Mouse (Mus musculus): Measurements from ENCODE around the gene Ccdc107.
A peak's percentile ranks its signal among the peaks of the same experiment; 100 is the strongest.
"Not testable (repeated sequence)": the region's sequence is repeated elsewhere in the genome, so short reads cannot be mapped to it uniquely, and the experiment has no call there.

Gene Ccdc107

DNA sequence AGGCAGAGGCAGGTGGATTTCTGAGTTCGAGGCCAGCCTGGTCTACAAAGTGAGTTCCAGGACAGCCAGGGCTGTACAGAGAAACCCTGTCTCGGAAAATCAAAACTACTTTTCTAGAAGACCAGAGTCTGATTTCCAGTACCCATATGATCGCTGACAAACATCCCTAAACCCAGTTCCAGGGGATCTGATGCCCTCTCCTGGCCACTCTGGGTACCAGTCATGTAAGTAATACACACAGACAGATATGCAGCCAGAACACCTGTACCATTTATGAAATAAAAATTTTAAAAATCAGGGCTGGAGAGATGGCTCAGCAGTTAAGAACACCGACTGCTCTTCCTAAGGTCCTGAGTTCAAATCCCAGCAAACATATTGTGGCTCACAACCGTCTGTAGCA lies 7.0 kb upstream of the Ccdc107 start:
- not testable (repeated sequence) for DNase-seq (ENCODE audit: low spot score)

DNA sequence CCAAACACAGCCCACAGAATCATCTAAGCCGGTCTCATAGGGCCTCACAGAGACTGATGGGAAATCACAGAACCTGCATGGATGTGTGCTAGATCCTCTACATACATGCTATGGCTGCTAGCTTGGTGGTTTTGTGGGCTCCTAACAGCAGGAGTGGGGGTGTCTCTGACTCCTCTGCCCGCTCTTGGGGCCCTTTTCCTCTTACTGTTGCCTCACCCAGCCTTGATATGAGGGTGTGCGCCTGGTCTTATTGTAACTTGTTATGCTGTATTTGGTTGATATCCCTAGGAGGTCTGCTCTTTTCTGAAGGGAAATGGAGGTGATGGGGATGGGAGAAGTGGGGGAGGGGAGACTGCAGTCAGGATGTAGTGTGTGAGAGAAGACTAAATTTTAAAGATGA lies 3.1 kb upstream of the Ccdc107 start:
- DNase-seq (ENCODE audit: low spot score) = no peak

- DNase-seq (ENCODE audit: low spot score) = no peak
Observed at GRCm38 (mm10) chr4:43490801-43491200, 1.9 kb upstream of the Ccdc107 start.

GRCm38 (mm10) chr4:43492101-43492820 lies 439 bp upstream of the Ccdc107 start:
- no peak for DNase-seq (ENCODE audit: low spot score)

DNA sequence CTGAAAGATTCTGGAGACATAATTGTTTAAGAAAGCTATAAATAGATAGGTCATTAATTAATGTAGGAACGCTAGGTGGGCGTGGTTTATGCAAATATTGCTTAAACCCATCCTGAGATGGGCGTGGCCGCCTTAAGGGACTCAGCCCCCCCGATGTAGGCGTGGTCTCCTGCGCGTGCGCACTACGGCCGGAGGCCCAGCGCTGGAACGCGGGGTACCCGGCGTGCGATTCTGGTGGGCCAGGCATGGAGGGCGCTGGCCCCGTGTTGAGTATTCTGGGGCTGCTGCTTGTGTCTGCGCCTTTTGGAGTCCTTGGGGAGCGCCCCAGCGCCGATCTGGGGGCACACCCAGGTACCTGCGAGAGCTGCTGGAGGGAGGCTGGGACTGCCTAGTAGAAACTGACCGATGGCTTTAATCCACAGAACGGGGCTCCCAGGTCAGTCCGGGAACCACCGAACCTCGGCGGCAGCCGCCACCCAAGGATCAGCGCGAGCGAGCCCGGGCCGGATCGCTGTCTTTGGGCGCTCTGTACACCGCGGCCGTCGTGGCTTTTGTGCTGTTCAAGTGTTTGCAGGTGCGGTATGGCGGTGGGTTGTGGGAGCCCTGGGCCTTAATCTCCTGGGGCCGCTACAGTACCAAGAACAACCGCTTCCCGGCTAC lies 616 bp downstream of the Ccdc107 start:
- peak; percentile 98 for DNase-seq (ENCODE audit: low spot score)

DNA sequence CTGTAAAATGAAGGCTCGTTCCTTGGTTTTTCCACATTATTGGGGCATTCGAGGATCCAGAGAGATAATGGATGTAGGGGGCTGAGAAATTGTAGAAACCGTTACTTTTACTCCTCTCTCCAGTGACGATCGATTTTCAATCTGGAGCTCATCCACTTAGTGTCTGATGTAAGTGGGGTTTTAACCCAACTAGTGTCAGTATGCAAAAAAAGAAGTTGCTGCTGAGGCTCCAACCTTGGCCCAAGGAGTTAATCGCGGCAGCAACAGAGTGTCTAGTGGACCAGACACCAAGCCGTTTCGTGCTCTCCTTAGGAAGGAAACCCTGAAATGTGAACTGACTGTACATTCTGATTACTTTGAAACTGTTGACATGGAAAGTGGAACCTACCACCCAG lies 1.1 kb downstream of the Ccdc107 start:
- DNase-seq (ENCODE audit: low spot score) = no peak

DNA sequence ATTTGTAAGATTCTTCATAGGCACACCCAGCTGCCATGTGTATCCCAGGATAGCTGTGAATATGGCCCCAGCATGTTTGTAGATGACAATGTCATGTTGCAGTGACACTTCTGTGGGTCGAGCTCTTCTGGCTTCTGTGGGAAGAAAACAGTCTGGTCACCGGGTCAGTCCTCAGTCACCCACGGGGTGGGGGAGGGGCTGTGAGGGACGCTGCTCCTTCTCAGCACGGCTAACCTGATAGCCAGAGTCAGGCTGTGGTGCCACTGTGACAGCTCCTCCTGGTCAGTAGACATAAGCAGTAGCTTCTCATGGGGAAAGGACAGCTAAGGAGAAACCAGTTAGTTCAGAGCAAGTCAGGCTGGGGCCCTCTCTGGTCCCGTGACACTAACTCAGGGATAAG lies 3.9 kb downstream of the Ccdc107 start:
- DNase-seq (ENCODE audit: low spot score) = no peak

DNA sequence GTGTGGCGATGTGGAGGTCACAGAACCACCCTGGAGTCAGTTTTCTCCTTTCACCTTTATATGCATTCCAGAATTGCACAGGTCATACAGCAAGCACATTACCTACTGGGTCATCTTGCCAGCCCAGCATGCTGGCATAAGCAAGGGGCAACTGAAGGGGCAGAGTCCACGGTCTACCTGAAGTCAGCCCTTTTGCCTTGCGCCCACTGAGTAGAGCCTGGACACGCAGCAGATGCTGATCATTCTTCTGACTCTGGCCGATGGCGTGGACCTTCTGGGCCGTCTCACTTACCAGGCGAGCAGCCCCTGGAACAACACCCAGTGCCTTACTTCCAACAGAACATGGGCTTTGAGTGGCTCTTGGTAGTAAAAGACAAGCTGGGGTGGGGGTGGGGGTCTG lies 4.7 kb downstream of the Ccdc107 start:
- DNase-seq (ENCODE audit: low spot score) = no peak

GRCm38 (mm10) chr4:43497946-43498345 lies 5.2 kb downstream of the Ccdc107 start:
- DNase-seq (ENCODE audit: low spot score) = no peak

DNA sequence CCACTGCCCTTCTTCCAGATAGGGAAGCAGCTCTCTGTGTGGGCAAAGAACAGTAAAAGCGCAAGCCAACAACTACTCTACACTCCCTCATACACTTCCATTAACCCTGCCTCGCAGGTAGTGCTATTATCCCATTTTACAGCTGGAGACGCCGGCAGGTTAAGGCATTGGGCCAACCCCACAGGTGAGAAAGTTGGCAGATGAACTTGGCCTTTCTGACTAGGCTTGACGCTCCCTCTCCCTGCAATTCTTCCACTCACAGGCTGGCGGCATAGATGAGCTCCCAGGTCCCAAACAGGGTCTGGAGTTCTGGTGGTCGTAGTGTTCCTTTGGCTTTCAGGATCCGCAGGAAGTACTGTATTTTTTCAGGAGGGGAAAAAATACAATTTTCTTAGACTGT lies 6.3 kb downstream of the Ccdc107 start:
- DNase-seq (ENCODE audit: low spot score) = no peak

DNA sequence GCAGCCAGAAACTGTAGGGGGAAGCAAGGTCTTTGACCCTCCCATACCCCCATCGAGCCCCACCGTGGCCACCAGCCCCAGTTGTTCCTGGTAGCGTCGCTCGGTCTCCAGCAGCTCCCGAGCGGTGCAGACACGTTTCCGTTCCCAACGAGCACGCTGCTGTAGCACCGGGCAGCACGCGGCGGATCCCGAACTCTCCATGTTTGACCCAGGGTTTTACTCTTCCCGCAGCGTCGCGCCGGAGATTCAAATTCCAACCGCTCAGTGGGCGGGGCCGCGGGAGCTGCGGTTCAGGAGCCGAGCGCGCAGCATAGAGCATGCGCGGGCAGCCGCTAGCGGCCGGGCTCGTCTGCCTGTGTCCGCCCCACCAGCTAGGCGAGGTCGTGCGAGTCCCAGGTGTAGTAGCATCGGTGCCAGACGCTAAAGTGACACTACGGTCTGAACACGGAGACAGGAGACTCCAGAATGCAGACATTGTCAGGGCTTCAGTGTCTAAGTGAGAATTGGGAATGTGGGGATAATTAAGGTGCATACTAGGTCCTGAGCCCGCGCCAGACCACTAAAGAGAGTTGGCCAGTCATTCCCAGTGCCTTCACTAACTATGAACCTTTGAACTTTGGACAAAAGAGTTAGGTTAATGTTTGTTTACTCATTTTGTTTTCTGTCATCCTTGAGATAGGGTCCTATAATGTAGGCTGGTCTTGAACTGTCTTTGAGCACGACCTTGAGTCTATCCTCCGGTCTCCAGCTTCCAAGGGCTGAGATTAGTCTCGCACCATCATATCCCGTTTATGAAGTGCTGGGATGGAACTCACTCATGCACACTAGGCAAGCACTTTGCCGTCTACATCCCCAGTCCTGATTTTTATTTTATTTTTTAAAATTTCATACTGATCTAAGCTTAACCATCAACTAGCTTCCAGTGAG lies 7.0 kb downstream of the Ccdc107 start, which contains the start of gene Arhgef39:
Gene Arhgef39 (minus strand): TSS at position 289 of the 927 bp plus-strand sequence.
- DNase-seq (ENCODE audit: low spot score) = peak; percentile 69

DNA sequence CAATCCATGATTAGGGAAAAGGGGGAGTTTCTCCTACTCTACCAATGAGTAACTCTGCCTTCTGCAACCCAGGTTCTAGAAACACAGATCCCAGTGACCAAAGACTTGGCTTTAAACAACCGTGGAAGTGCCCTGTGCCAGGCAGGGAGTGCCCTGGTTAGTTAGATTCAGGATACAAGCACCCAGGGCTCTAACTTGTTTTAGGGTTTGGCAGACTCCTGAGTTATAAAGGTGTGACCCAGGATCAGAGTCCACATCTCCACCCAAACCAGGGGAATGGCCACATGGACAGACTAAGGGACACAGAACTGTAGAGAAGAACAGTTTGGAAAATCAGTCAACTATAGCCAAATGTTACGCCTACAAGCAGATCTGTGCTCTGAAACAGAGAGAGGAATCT lies 10.3 kb downstream of the Ccdc107 start:
- no peak for DNase-seq (ENCODE audit: low spot score)

- DNase-seq (ENCODE audit: low spot score) = no peak
Observed at GRCm38 (mm10) chr4:43503506-43503905, 10.8 kb downstream of the Ccdc107 start.

- DNase-seq (ENCODE audit: low spot score) = no peak
Observed at GRCm38 (mm10) chr4:43504269-43504668, 11.6 kb downstream of the Ccdc107 start.

GRCm38 (mm10) chr4:43506074-43506473 lies 13.4 kb downstream of the Ccdc107 start:
- no peak for DNase-seq (ENCODE audit: low spot score)

GRCm38 (mm10) chr4:43506536-43507185 lies 14.0 kb downstream of the Ccdc107 start, which contains the start of gene Car9:
Gene Car9, plus strand, starts transcription at chr4:43506966.
- DNase-seq (ENCODE audit: low spot score) = no peak

- no peak for DNase-seq (ENCODE audit: low spot score)
Observed at GRCm38 (mm10) chr4:43507938-43508665, 15.4 kb downstream of the Ccdc107 start.

GRCm38 (mm10) chr4:43508666-43508997 lies 15.9 kb downstream of the Ccdc107 start:
- no peak for DNase-seq (ENCODE audit: low spot score)

- no peak for DNase-seq (ENCODE audit: low spot score)
Observed at GRCm38 (mm10) chr4:43509109-43509508, 16.4 kb downstream of the Ccdc107 start.

GRCm38 (mm10) chr4:43511675-43512454 lies 19.2 kb downstream of the Ccdc107 start:
- no peak for DNase-seq (ENCODE audit: low spot score)

GRCm38 (mm10) chr4:43512653-43513052 lies 20.0 kb downstream of the Ccdc107 start:
- no peak for DNase-seq (ENCODE audit: low spot score)

Measured in ovary, postnatal 14 days (tissue).